Mouse (Mus musculus) C2C12 (cell line): ENCODE measurements around the gene Slit1.

ENCODE experiments used
- CTCF ChIP-seq: IDR thresholded peaks from one replicate; pipeline ENCODE4 v1.5.1; 2011; ENCODE audit not compliant: control insufficient read depth, insufficient read depth, insufficient read length
- MAX ChIP-seq: IDR thresholded peaks from one replicate; pipeline ENCODE4 v1.6.1; 2011; ENCODE audit warnings: mild to moderate bottlenecking, control low read depth
- MYOD1 ChIP-seq: IDR thresholded peaks from one replicate; pipeline ENCODE4 v1.6.1; 2011; ENCODE audit warnings: low read depth; ENCODE audit not compliant: control insufficient read depth, insufficient read length

DNA sequence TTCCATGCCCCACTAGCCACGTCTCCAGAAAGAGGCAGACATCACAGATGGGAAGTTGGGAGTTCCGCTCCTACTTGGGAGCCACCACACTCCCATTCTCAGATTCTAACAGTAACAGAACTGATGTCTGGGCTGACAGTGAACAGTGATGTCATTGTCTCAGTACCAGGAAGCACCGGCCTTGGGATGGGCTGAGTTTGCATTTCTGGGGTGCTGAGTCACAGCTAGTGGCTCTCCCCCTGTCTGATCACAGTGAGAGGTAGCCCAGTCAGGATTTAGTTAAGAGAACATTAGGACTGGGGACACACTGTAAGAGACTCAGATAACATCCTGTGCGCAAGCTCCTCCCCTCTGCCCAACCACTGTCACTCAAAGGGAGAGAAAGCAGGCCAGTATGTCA, 69.1 kb downstream of the Slit1 start:
- TF ChIP-seq CTCF (no peak), MAX (no peak), MYOD1 (no peak)
